Mouse (Mus musculus): ENCODE data around the gene Vmn1r9. TPM values are rescaled to one million over a fixed set of nuclear protein-coding genes. Genes with fewer than 3 reads are reported as not detected.

The Vmn1r9 gene
- total RNA-seq (2023): not detected

GRCm38 (mm10) chr6:57066487-57066886 lies at the start of gene Vmn1r9:
Gene Vmn1r9 (plus strand): TSS chr6:57066787.

DNA sequence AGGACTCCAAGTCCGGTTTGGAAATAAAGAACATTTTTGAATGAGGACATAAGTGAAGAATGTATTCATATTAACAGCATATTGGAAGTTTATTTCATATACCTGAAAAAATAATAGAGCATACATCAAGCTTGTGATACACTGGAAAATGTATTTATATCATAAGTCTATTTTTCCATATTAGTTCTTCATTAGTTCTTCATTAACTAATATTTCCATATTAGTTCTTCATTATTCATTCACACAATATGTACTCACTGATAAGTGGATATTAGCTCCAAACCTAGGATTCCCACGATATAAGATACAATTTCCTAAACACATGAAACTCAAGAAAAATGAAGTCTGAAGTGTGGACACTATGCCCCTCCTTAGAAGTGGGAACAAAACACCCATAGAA lies 41.4 kb upstream of the Vmn1r9 start, which contains the start of gene Vmn1r7:
Vmn1r7 (minus strand) TSS at position 101 of the 400 bp plus-strand sequence.

GRCm38 (mm10) chr6:57031984-57032383 lies 34.6 kb upstream of the Vmn1r9 start, which contains the start of gene Vmn1r8:
Gene Vmn1r8 (plus strand): TSS chr6:57032284.

DNA sequence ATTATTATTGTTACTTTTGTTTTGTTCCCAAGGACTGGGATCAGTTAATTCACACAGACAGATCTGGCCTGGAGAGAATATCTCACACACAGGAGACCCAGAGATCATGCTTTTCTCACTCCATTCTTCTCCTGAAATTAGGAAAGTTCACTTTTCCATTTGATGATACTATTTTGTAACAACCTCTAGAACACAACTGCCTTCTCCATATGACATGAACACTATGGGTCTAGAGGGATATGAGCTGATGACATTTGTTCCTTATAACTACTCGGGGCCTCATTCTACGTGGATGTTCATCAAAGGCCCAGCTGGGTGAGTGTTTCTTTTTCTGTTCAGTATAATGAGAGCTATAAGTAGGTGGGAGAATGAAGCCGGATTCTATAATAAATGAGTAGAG lies 42.6 kb downstream of the Vmn1r9 start, which contains the start of gene Vmn1r10:
Vmn1r10 (plus strand) TSS at position 301 of the 400 bp plus-strand sequence.

Other genes with a start within 250 kb of the Vmn1r9 start
- not detected for gene Fkbp9, start 234.7 kb upstream of the Vmn1r9 start, total RNA-seq (2023)
- 54.8 TPM for gene Nt5c3, start 142.9 kb upstream of the Vmn1r9 start, total RNA-seq (2023)
- gene Vmn1r4, start 142.8 kb upstream of the Vmn1r9 start, total RNA-seq (2023): not detected
- not detected for gene Vmn1r5, start 96.5 kb upstream of the Vmn1r9 start, total RNA-seq (2023)
- gene Vmn1r6, start 69.5 kb upstream of the Vmn1r9 start, total RNA-seq (2023): not detected
- gene Vmn1r7, start 41.5 kb upstream of the Vmn1r9 start, total RNA-seq (2023): not detected
- not detected for gene Vmn1r8, start 34.5 kb upstream of the Vmn1r9 start, total RNA-seq (2023)
- not detected for gene Vmn1r10, start 42.7 kb downstream of the Vmn1r9 start, total RNA-seq (2023)
- gene Vmn1r11, start 66.7 kb downstream of the Vmn1r9 start, total RNA-seq (2023): not detected
- not detected for gene Vmn1r12, start 90.1 kb downstream of the Vmn1r9 start, total RNA-seq (2023)
- not detected for gene Vmn1r13, start 136.5 kb downstream of the Vmn1r9 start, total RNA-seq (2023)
- gene Vmn1r14, start 164.9 kb downstream of the Vmn1r9 start, total RNA-seq (2023): not detected
- not detected for gene Vmn1r15, start 191.2 kb downstream of the Vmn1r9 start, total RNA-seq (2023)